Mouse (Mus musculus) left cerebral cortex, adult 18-20 months (tissue): ENCODE data around the gene Btbd35f18. TPM values are rescaled to one million over a fixed set of nuclear protein-coding genes. Genes with fewer than 3 reads are reported as not detected.
"Not testable (repeated sequence)": the region's sequence is repeated elsewhere in the genome, so short reads cannot be mapped to it uniquely, and the experiment has no call there.

ENCODE experiments used
- DNase-seq, 2 experiments: peaks; one replicate each; pipeline ENCODE4 v3.0.0; 2021 to 2022; ENCODE audit warnings: low spot score in 2 of 2, mixed read lengths in 1 of 2
- long read RNA-seq, 2 experiments: library from polyadenylated mRNA; stranded (forward); transcript quantifications; one replicate each; pipeline ENCODE4 v2.0.0; 2021
- total RNA-seq, 2 experiments: library from RNA; stranded (reverse); gene quantifications; 2 replicates each; pipeline ENCODE4 v1.2.3; 2021

Btbd35f18 gene
- total RNA-seq, result not detected
- long read RNA-seq, experiment 1, result 0 reads
- long read RNA-seq, experiment 2, result 0 reads

DNA sequence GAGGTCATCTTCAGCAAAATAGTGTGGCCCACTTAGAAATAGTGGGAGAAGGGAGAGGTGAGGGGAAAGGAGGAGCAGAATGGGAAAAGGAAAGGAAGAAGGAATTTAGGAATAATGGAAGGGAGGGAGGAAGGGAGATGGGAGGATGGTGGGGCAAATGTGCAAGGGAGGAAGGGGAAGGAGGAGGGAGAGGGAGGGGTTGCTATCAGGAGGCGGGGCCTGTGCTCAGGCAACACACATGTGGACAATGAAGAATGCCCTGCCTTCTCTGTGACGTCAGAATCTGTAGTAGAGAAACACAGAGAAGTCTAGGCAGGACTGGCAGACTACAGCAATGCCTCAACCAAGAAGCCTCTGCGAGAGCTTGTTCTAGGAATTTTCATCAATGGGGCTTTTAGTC, at the start of gene Btbd35f18:
Btbd35f18 (plus strand) TSS at position 301 of the 400 bp plus-strand sequence.
- not testable (repeated sequence) for DNase-seq

Other genes with a start within 250 kb of the Btbd35f18 start
- gene Btbd35f10, start 52.7 kb downstream of the Btbd35f18 start, total RNA-seq, result not detected